Mouse (Mus musculus) lung, embryonic 14.5 days (tissue): ENCODE results near the gene Zfp644. TPM values are rescaled to one million over a fixed set of nuclear protein-coding genes. Genes with fewer than 3 reads are reported as not detected.

ENCODE experiments used
- ATAC-seq: fragments of 200-750 bp; cut with Nextera tagmentation; 2 replicates; pipeline ENCODE4 v1.8.0; 2017; ENCODE audit warnings: mild to moderate bottlenecking, moderate TSS enrichment, moderate library complexity; ENCODE audit not compliant: insufficient read depth
- DNase-seq: peaks from one replicate; pipeline ENCODE4 v3.0.0-alpha.2; 2015
- H3K27ac ChIP-seq: fragments of 300-500 bp; sonication (generic); 2 replicates; pipeline ENCODE4 v1.5.1; 2014; ENCODE audit warnings: low read depth, mild to moderate bottlenecking, moderate library complexity
- H3K27me3 ChIP-seq: fragments of 300-500 bp; sonication (generic); 2 replicates; pipeline ENCODE4 v1.6.1; 2014; ENCODE audit warnings: low read length, control low read depth; ENCODE audit not compliant: insufficient read depth
- H3K36me3 ChIP-seq: fragments of 300-500 bp; sonication (generic); 2 replicates; pipeline ENCODE4 v1.6.1; 2014; ENCODE audit warnings: control low read depth; ENCODE audit not compliant: insufficient read depth
- H3K4me1 ChIP-seq: fragments of 300-500 bp; sonication (generic); 2 replicates; pipeline ENCODE4 v1.6.1; 2014; ENCODE audit warnings: antibody characterized with exemption, control low read depth; ENCODE audit not compliant: insufficient read depth
- H3K4me2 ChIP-seq: fragments of 300-500 bp; sonication (generic); 2 replicates; pipeline ENCODE4 v1.6.1; 2014; ENCODE audit warnings: mild to moderate bottlenecking
- H3K4me3 ChIP-seq: fragments of 300-500 bp; sonication (generic); 2 replicates; pipeline ENCODE4 v1.5.1; 2014; ENCODE audit warnings: low read depth, low read length
- H3K9ac ChIP-seq: fragments of 300-500 bp; sonication (generic); 2 replicates; pipeline ENCODE4 v1.6.1; 2014
- H3K9me3 ChIP-seq: fragments of 300-500 bp; sonication (generic); 2 replicates; pipeline ENCODE4 v1.6.1; 2016; ENCODE audit warnings: low read depth, low read length, control low read depth
- CTCF ChIP-seq: IDR thresholded peaks from 2 replicates; pipeline ENCODE4 v1.5.1; 2016; ENCODE audit warnings: antibody characterized with exemption, low read depth
- WGBS: fragments of 180-500 bp; shearing (Covaris S2); extraction: QIAGEN DNeasy Blood & Tissue Kit; methylation state at CpG from one replicate; pipeline ENCODE4 v1.1.7; 2014; 5-methylcytosine and 5-hydroxymethylcytosine counted together
- polyA plus RNA-seq: library from polyadenylated mRNA; unstranded; fragments of >200 nt; fragmentation: Nextera tagmentation; extraction: Ambion mirVana; gene quantifications from 2 replicates; pipeline ENCODE4 v1.2.1, GENCODE M21; 2014

Gene Zfp644
- polyA plus RNA-seq, 1 experiment from 2014 or later, result 89.9 TPM

DNA sequence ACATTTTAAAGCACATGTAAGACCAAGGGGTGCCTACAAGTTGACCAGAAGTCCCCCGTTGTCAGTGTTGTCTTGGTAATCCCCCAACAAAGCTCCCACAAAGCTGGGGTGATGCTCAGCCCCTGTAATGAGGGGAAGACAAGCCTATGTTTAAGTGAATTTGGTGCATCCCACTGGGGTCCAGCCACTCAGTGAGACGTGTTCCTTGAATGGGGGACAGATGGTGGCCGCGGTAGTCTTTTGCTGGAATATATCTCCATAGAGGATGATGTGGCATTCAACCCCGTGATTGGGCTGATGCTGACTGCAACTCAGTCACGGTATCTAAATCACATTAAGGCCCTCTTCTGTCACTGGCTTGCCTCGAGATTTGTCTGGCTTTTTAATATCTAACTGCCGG lies 97.6 kb downstream of the Zfp644 start:
- no peak for DNase-seq
- no peak for TF ChIP-seq CTCF
- H3K9me3 ChIP-seq, result no peaks in the 10 kb centered on the region
- H3K4me3 ChIP-seq, result no peak overlapping the region
- H3K4me1 ChIP-seq, result no peaks in the 10 kb centered on the region
- no peak overlapping the region for H3K9ac ChIP-seq
- no peak overlapping the region for H3K4me2 ChIP-seq
- 82% methylated on average over 8 of the region's 8 CpGs for WGBS
- peaks cover 12% of the 10 kb centered on the region; the same call in 1 of the 2 replicates for H3K36me3 ChIP-seq
- H3K27me3 ChIP-seq, result no peaks in the 10 kb centered on the region
- no peak overlapping the region for H3K27ac ChIP-seq
- no peak for ATAC-seq

DNA sequence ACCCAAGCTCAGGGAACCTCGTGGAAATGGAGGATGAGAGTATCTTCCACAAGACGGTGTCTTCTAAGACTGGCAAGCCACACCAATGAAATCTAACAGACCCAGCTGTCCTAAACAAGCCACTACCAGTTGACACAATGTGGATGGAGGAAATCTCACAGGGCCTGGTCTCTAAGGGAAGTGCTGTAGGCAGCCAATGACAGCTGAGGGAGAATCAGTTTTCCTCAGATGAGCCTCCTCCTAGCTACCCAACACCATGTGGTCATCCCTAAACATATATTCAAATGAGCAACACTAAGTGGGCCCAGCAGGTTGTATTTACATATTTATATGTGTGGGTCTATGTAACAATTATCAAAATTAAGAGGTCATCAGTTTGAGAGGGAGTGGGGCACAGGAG lies 99.6 kb downstream of the Zfp644 start:
- no peak overlapping the region for H3K4me3 ChIP-seq
- no peak for TF ChIP-seq CTCF
- 86% methylated on average over 2 of the region's 2 CpGs for WGBS

DNA sequence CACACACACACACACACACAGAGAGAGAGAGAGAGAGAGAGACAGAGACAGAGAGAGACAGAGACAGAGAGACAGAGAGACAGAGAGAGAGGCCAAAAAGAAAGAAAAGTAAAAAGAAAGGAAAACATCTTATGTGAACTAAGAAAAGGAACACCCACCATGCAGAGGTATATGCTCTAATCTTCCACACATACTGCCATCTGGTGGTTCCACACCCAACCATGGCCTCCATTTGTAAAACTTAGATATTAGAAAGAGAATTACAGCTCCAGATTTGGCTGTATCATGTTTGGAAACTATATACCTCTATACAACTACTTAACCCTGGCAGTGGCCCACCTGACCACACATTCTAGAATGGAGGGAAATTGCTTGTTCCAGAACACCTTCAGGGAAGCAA lies 102.7 kb downstream of the Zfp644 start:
- H3K9me3 ChIP-seq, result no peaks in the 10 kb centered on the region
- H3K9ac ChIP-seq, result no peak overlapping the region
- peaks cover 11% of the 10 kb centered on the region; the same call in 1 of the 2 replicates for H3K36me3 ChIP-seq
- TF ChIP-seq CTCF, result peak; percentile 33
- no peak overlapping the region for H3K4me3 ChIP-seq
- no peak overlapping the region for H3K27ac ChIP-seq
- H3K4me2 ChIP-seq, result no peak overlapping the region
- no peaks in the 10 kb centered on the region for H3K4me1 ChIP-seq
- DNase-seq, result peak; percentile 37
- ATAC-seq, result no peak
- H3K27me3 ChIP-seq, result no peaks in the 10 kb centered on the region

More for the DNA sequence above, 99.6 kb downstream of the Zfp644 start:
- Histone ChIP-seq H3K9ac (no peak overlapping the region), H3K4me1 (no peaks in the 10 kb centered on the region), H3K27ac (no peak overlapping the region), H3K27me3 (no peaks in the 10 kb centered on the region), H3K4me2 (no peak overlapping the region), H3K9me3 (no peaks in the 10 kb centered on the region), H3K36me3 (peaks cover 12% of the 10 kb centered on the region; the same call in 1 of the 2 replicates)
- ATAC-seq (no peak), DNase-seq (no peak)

DNA sequence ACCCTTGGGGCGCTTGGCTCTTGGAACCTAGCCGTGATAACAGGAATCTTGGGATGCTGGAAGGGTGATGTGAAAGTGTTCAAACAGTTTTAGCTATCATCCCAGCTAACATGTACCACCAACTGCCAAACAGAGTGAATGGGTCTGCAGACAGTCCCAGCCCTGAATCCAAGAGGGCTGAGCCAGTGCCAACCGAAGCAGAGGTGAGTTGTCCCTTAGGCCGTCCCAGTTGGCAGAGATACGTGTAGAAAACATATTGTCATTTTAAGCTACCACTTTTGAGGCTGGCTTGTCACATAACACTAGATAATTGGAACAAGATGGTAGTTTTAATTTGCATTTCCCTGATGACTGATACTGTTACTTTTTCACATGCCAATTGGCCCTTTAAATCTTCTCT lies 106.4 kb downstream of the Zfp644 start:
- Histone ChIP-seq H3K27me3 (no peaks in the 10 kb centered on the region), H3K9ac (no peak overlapping the region), H3K9me3 (no peaks in the 10 kb centered on the region), H3K36me3 (peaks cover 10% of the 10 kb centered on the region; the same call in 1 of the 2 replicates), H3K4me3 (no peak overlapping the region), H3K4me2 (no peak overlapping the region), H3K4me1 (no peaks in the 10 kb centered on the region), H3K27ac (no peak overlapping the region)
- 89% methylated on average over 5 of the region's 5 CpGs for WGBS
- no peak for ATAC-seq
- DNase-seq, result no peak
- no peak for TF ChIP-seq CTCF

DNA sequence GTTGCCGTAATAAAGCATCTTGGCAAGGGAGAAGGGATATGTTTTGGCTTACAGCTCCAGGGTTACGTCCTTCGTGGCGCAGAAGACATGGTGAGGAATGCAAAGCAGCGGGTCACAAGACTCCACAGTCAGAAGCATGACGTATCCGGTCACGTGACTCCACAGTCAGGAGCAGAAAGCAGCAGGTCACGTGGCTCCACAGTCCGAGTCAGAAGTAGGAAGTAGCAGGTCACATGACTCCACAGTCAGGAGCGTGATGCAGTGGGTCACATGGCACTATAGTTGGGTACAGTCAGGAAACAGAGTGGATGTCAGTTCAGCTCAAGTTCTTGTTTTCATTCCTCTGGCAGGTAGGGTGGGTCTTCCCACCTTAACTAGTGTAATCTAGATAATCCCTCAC lies 107.4 kb downstream of the Zfp644 start:
- no peaks in the 10 kb centered on the region for H3K27me3 ChIP-seq
- H3K9ac ChIP-seq, result no peak overlapping the region
- no peaks in the 10 kb centered on the region for H3K9me3 ChIP-seq
- H3K4me1 ChIP-seq, result no peaks in the 10 kb centered on the region
- H3K4me2 ChIP-seq, result no peak overlapping the region
- WGBS, result 88% methylated on average over 11 of the region's 11 CpGs
- H3K4me3 ChIP-seq, result no peak overlapping the region
- no peak for ATAC-seq
- 0 out of 2 replicates have a peak, but pooled peaks cover 8% of the 10 kb centered on the region for H3K36me3 ChIP-seq
- no peak for DNase-seq
- no peak for TF ChIP-seq CTCF
- H3K27ac ChIP-seq, result no peak overlapping the region

DNA sequence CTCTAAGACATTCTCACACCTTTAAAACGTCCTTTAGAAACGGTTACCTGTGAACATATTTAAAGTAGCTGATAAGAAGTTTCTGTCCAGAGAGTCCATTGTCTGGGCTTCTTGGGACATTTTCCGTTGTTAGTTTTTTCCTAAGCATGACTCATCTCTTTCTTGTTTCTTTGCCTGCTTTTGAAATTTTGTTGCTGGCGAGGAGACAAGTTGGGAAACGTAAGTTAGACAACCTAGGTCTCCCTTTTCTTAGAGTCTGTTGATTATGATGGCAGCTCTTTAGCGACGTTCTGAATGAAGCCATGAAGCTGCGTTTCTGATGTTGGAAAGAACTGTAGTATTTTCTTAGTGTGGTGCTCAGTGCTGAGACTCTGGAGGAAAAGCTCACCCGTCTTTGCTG lies 108.1 kb downstream of the Zfp644 start:
- Histone ChIP-seq H3K36me3 (0 out of 2 replicates have a peak, but pooled peaks cover 8% of the 10 kb centered on the region), H3K27me3 (no peaks in the 10 kb centered on the region), H3K27ac (no peak overlapping the region), H3K4me1 (no peaks in the 10 kb centered on the region), H3K4me2 (no peak overlapping the region), H3K9ac (no peak overlapping the region), H3K4me3 (no peak overlapping the region), H3K9me3 (no peaks in the 10 kb centered on the region)
- DNase-seq, result no peak
- ATAC-seq, result no peak
- no peak for TF ChIP-seq CTCF
- WGBS, result 90% methylated on average over 9 of the region's 9 CpGs

DNA sequence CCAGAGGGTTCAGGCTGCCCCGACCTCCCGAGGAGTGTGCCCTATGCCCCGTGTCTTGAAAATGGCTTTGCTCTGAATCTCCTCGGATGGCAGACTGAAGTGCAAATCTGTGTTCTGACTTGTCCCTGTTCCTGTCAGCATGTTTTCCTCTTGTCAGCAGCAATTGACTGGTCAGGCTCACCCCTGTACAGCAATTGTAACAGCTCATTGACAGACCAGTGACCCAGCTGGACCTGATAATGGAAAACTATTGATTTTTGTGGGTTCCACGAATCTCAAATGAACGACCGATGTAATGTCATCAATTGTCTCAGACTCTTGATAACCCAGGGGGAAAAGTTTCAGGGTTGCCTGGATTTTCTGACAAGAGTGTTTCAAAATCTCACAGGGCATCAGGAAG lies 116.1 kb downstream of the Zfp644 start:
- WGBS, result 72% methylated on average over 7 of the region's 7 CpGs
- no peaks in the 10 kb centered on the region for H3K27me3 ChIP-seq
- no peak overlapping the region for H3K4me3 ChIP-seq
- no peak overlapping the region for H3K4me2 ChIP-seq
- H3K36me3 ChIP-seq, result no peaks in the 10 kb centered on the region
- H3K9me3 ChIP-seq, result no peaks in the 10 kb centered on the region
- TF ChIP-seq CTCF, result no peak
- no peak overlapping the region for H3K27ac ChIP-seq
- no peaks in the 10 kb centered on the region for H3K4me1 ChIP-seq
- no peak overlapping the region for H3K9ac ChIP-seq
- ATAC-seq, result no peak
- no peak for DNase-seq
